In genomic region chr14:7822693-7823092, GRCm38 (mm10) we compare ENCODE assay signal across 9 mouse cellular contexts. TPM values are rescaled to one million over a fixed set of nuclear protein-coding genes. Genes with fewer than 3 reads are reported as not detected.
A peak's percentile ranks its signal among the peaks of the same experiment; 100 is the strongest.
DNase-seq lines count a peak whose midpoint lies in the region; ATAC-seq and TF ChIP-seq lines count a peak whose summit lies in the region.
"Had no signal": no experiment of that assay in that cellular context is flagged by ENCODE, and none has a peak within 500 bp of the region (broad histone marks: within the 10 kb centered on the region; RNA-seq: fewer than 3 reads in every experiment).

No protein-coding gene starts in this region.

- peaks cover 39% of the 10 kb centered on the region for H3K4me1 ChIP-seq in lung, embryonic 16.5 days (replicated peaks; ENCODE audit: control insufficient read depth, insufficient read depth, low read length)
- peaks cover 37% of the 10 kb centered on the region for H3K4me1 ChIP-seq in lung, adult 2 months (ENCODE audit: control insufficient read depth, insufficient read depth, low read length)
- peaks cover 78% of the 10 kb centered on the region for H3K4me1 ChIP-seq in embryonic facial prominence, embryonic 10.5 days
- peaks cover 30 to 62% of the 10 kb centered on the region in 2 experiments for H3K4me1 ChIP-seq in heart, embryonic 14.5 days (ENCODE audit: control insufficient read depth in 2 of 2, insufficient read depth in 2 of 2, low read length in 2 of 2)
- peaks cover 78% of the 10 kb centered on the region for H3K4me1 ChIP-seq in neural tube, embryonic 13.5 days (replicated peaks)

- no peak for TF ChIP-seq CTCF in lung, adult 2 months (IDR thresholded peaks at IDR 0.05; ENCODE audit: insufficient read depth, low read length)

- no peak overlapping the region for H3K4me3 ChIP-seq in lung, embryonic 16.5 days (ENCODE audit: low read length)
- no peak overlapping the region for H3K4me3 ChIP-seq in lung, adult 2 months (replicated peaks; ENCODE audit: extremely low read depth, low read depth, low read length)
- peak overlapping the region; percentile 28 for H3K4me3 ChIP-seq in embryonic facial prominence, embryonic 10.5 days
- H3K4me3 ChIP-seq in heart, embryonic 14.5 days (ENCODE audit: control insufficient read depth in 1 of 2, insufficient read depth in 1 of 2, low read depth in 1 of 2, low read length in 2 of 2): no peak overlapping the region
- H3K4me3 ChIP-seq in neural tube, embryonic 13.5 days: no peak overlapping the region

- no peak for DNase-seq in lung, adult 2 months
- peak; percentile 88 for DNase-seq in embryonic facial prominence, embryonic 10.5 days (ENCODE audit: low spot score)
- no peak for DNase-seq in urinary bladder, adult 18-20 months (ENCODE audit: low spot score in 2 of 2)
- DNase-seq in cerebellum, adult 18-20 months: no peak
- DNase-seq in cerebellum, postnatal 14 days: no peak
- DNase-seq: thymus, postnatal 4 days had no signal

- 0 out of 2 replicates have a peak, but pooled peaks have one; percentile 8 for ATAC-seq in lung, embryonic 16.5 days (ENCODE audit: low read depth)
- no peak for ATAC-seq in heart, embryonic 14.5 days (ENCODE audit: insufficient number of reproducible peaks, insufficient read depth, low FRiP score, low read depth)
- no peak for ATAC-seq in neural tube, embryonic 13.5 days (ENCODE audit: low read depth)

- WGBS in lung, embryonic 16.5 days: 30% methylated on average over 7 of the region's 7 CpGs
- 54% methylated on average over 7 of the region's 7 CpGs for WGBS in lung, adult 2 months
- 18% methylated on average over 7 of the region's 7 CpGs for WGBS in embryonic facial prominence, embryonic 10.5 days
- WGBS in heart, embryonic 14.5 days: 34% methylated on average over 7 of the region's 7 CpGs
- WGBS in neural tube, embryonic 13.5 days: 57% methylated on average over 7 of the region's 7 CpGs

- H3K36me3 ChIP-seq in lung, embryonic 16.5 days (ENCODE audit: control insufficient read depth, insufficient read depth, low read length): no peaks in the 10 kb centered on the region
- no peaks in the 10 kb centered on the region; the same call in 1 of the 2 replicates for H3K36me3 ChIP-seq in embryonic facial prominence, embryonic 10.5 days (replicated peaks)
- no peaks in the 10 kb centered on the region for H3K36me3 ChIP-seq in heart, embryonic 14.5 days (ENCODE audit: control insufficient read depth, insufficient read depth, low read length)
- H3K36me3 ChIP-seq in neural tube, embryonic 13.5 days: no peaks in the 10 kb centered on the region

- no peaks in the 10 kb centered on the region for H3K27me3 ChIP-seq in lung, embryonic 16.5 days (ENCODE audit: control insufficient read depth, insufficient read depth, low read depth, low read length)
- H3K27me3 ChIP-seq in embryonic facial prominence, embryonic 10.5 days (replicated peaks; ENCODE audit: low read depth, poor library complexity, severe bottlenecking): 0 out of 2 replicates have a peak, but pooled peaks cover 4% of the 10 kb centered on the region
- H3K27me3 ChIP-seq in heart, embryonic 14.5 days (ENCODE audit: control insufficient read depth, insufficient read depth, low read length): no peaks in the 10 kb centered on the region
- H3K27me3 ChIP-seq in neural tube, embryonic 13.5 days: no peaks in the 10 kb centered on the region

- no peak for TF ChIP-seq POLR2A in lung, adult 2 months (IDR thresholded peaks at IDR 0.05; ENCODE audit: borderline replicate concordance, extremely low read depth, low read depth, low read length)

- H3K9me3 ChIP-seq in lung, embryonic 16.5 days (ENCODE audit: control insufficient read depth, low read length): no peaks in the 10 kb centered on the region
- no peaks in the 10 kb centered on the region for H3K9me3 ChIP-seq in embryonic facial prominence, embryonic 10.5 days
- no peaks in the 10 kb centered on the region for H3K9me3 ChIP-seq in heart, embryonic 14.5 days (ENCODE audit: control insufficient read depth, low read length)
- H3K9me3 ChIP-seq in neural tube, embryonic 13.5 days: no peaks in the 10 kb centered on the region

- no peak overlapping the region; the same call in 1 of the 2 replicates for H3K9ac ChIP-seq in lung, embryonic 16.5 days (ENCODE audit: low read length)
- H3K9ac ChIP-seq in heart, embryonic 14.5 days (ENCODE audit: low read length): no peak overlapping the region
- H3K9ac ChIP-seq in neural tube, embryonic 13.5 days: no peak overlapping the region

- H3K27ac ChIP-seq in lung, embryonic 16.5 days (ENCODE audit: low read length): 0 out of 2 replicates have a peak overlapping the region, but pooled peaks have one; percentile 8
- H3K27ac ChIP-seq in embryonic facial prominence, embryonic 10.5 days (replicated peaks): peak overlapping the region; percentile 84
- peak overlapping the region in 1 of 2 experiments; percentile 47; a peak in 2 of 4 replicates for H3K27ac ChIP-seq in heart, embryonic 14.5 days (replicated peaks in 1 of 2; ENCODE audit: control insufficient read depth in 1 of 2, insufficient read depth in 1 of 2, low read depth in 2 of 2, low read length in 2 of 2)
- 0 out of 2 replicates have a peak overlapping the region, but pooled peaks have one; percentile 2 for H3K27ac ChIP-seq in neural tube, embryonic 13.5 days (replicated peaks)

- no peak overlapping the region for H3K4me2 ChIP-seq in lung, embryonic 16.5 days (ENCODE audit: low read depth, low read length)
- 0 out of 2 replicates have a peak overlapping the region, but pooled peaks have one; percentile 18 for H3K4me2 ChIP-seq in heart, embryonic 14.5 days (ENCODE audit: low read length)
- H3K4me2 ChIP-seq in neural tube, embryonic 13.5 days: peak overlapping the region; percentile 1; the same call in 1 of the 2 replicates

RNA-seq across cellular contexts. Expression of gene Flnb, which starts 4.9 kb away (rescaled TPM):
- 15.2 and 16.0 TPM in 2 replicates for polyA plus RNA-seq in lung, embryonic 16.5 days (2015; fragmentation: Nextera tagmentation; extraction: Ambion mirVana)
- polyA plus RNA-seq in lung, adult 2 months (2012; rRNA removed): 22.3 and 26.4 TPM in 2 replicates
- 20.4 and 22.5 TPM in 2 replicates for polyA plus RNA-seq in embryonic facial prominence, embryonic 10.5 days (2016; fragmentation: Nextera tagmentation; extraction: Ambion mirVana)
- polyA plus RNA-seq in heart, embryonic 14.5 days (2014; fragmentation: Nextera tagmentation; extraction: Ambion mirVana): 10.0 and 11.2 TPM in 2 replicates
- 8.2 and 10.7 TPM in 2 replicates for polyA plus RNA-seq in neural tube, embryonic 13.5 days (2015; fragmentation: Nextera tagmentation; extraction: Ambion mirVana)

RNA-seq across cellular contexts. Expression of gene Gm26661, which starts 31.3 kb away (rescaled TPM):
- not detected in 2 replicates for polyA plus RNA-seq in lung, embryonic 16.5 days (2015; fragmentation: Nextera tagmentation; extraction: Ambion mirVana)
- not detected in 2 replicates for polyA plus RNA-seq in lung, adult 2 months (2012; rRNA removed)
- polyA plus RNA-seq in embryonic facial prominence, embryonic 10.5 days (2016; fragmentation: Nextera tagmentation; extraction: Ambion mirVana): not detected in 2 replicates
- not detected in 2 replicates for polyA plus RNA-seq in heart, embryonic 14.5 days (2014; fragmentation: Nextera tagmentation; extraction: Ambion mirVana)
- not detected in 2 replicates for polyA plus RNA-seq in neural tube, embryonic 13.5 days (2015; fragmentation: Nextera tagmentation; extraction: Ambion mirVana)
